Mouse (Mus musculus): ENCODE results near the gene Golgb1. TPM values are rescaled to one million over a fixed set of nuclear protein-coding genes. Genes with fewer than 3 reads are reported as not detected.

The Golgb1 gene
- total and polyA plus RNA-seq, 2 experiments from 2014 or later: 22.5 to 47.3 TPM

- DNase-seq (ENCODE audit: low spot score) (no peak), ATAC-seq (ENCODE audit: insufficient read depth, low read depth) (no peak)
- Histone ChIP-seq H3K4me3 (ENCODE audit: low read depth, low read length) (no peak overlapping the region), H3K4me1 (ENCODE audit: control insufficient read depth, insufficient read depth) (no peaks in the 10 kb centered on the region), H3K36me3 (replicated peaks; ENCODE audit: control insufficient read depth, insufficient read depth, low read length) (peaks cover 81% of the 10 kb centered on the region), H3K9me3 (replicated peaks; ENCODE audit: control insufficient read depth, low read length) (no peaks in the 10 kb centered on the region), H3K27ac (ENCODE audit: low read depth) (no peak overlapping the region), H3K9ac (replicated peaks; ENCODE audit: low read depth, low read length) (no peak overlapping the region), H3K4me2 (ENCODE audit: low read depth, low read length) (no peak overlapping the region), H3K27me3 (ENCODE audit: control insufficient read depth, insufficient read depth, low read length) (no peaks in the 10 kb centered on the region)
- TF ChIP-seq CTCF (IDR thresholded peaks at IDR 0.05; ENCODE audit: low read depth): no peak
- 95% methylated on average over 10 of the region's 10 CpGs for WGBS
Observed at GRCm38 (mm10) chr16:36918505-36918904, 43.6 kb downstream of the Golgb1 start.

- Histone ChIP-seq H3K4me3 (ENCODE audit: low read depth, low read length) (no peak overlapping the region), H3K27ac (ENCODE audit: low read depth) (no peak overlapping the region), H3K9ac (replicated peaks; ENCODE audit: low read depth, low read length) (no peak overlapping the region), H3K27me3 (ENCODE audit: control insufficient read depth, insufficient read depth, low read length) (no peaks in the 10 kb centered on the region), H3K4me1 (ENCODE audit: control insufficient read depth, insufficient read depth) (no peaks in the 10 kb centered on the region), H3K9me3 (replicated peaks; ENCODE audit: control insufficient read depth, low read length) (no peaks in the 10 kb centered on the region), H3K36me3 (replicated peaks; ENCODE audit: control insufficient read depth, insufficient read depth, low read length) (peaks cover 78% of the 10 kb centered on the region), H3K4me2 (ENCODE audit: low read depth, low read length) (no peak overlapping the region)
- TF ChIP-seq CTCF (IDR thresholded peaks at IDR 0.05; ENCODE audit: low read depth): no peak
- TF ChIP-seq EP300 (IDR thresholded peaks at IDR 0.05; ENCODE audit: low read depth): no peak
- 66% methylated on average over 3 of the region's 3 CpGs for WGBS
- ATAC-seq (ENCODE audit: insufficient read depth, low read depth) (no peak), DNase-seq (ENCODE audit: low spot score) (no peak)
Observed at GRCm38 (mm10) chr16:36920410-36920809, 45.5 kb downstream of the Golgb1 start.

GRCm38 (mm10) chr16:36921067-36921613, 46.2 kb downstream of the Golgb1 start:
- 90% methylated on average over 8 of the region's 8 CpGs for WGBS
- peaks cover 80% of the 10 kb centered on the region for H3K36me3 ChIP-seq (replicated peaks; ENCODE audit: control insufficient read depth, insufficient read depth, low read length)

GRCm38 (mm10) chr16:36921980-36922379, 47.0 kb downstream of the Golgb1 start:
- Histone ChIP-seq H3K4me2 (ENCODE audit: low read depth, low read length) (no peak overlapping the region), H3K36me3 (replicated peaks; ENCODE audit: control insufficient read depth, insufficient read depth, low read length) (peaks cover 80% of the 10 kb centered on the region), H3K27ac (ENCODE audit: low read depth) (no peak overlapping the region), H3K4me3 (ENCODE audit: low read depth, low read length) (no peak overlapping the region), H3K9ac (replicated peaks; ENCODE audit: low read depth, low read length) (no peak overlapping the region), H3K9me3 (replicated peaks; ENCODE audit: control insufficient read depth, low read length) (no peaks in the 10 kb centered on the region), H3K27me3 (ENCODE audit: control insufficient read depth, insufficient read depth, low read length) (no peaks in the 10 kb centered on the region), H3K4me1 (ENCODE audit: control insufficient read depth, insufficient read depth) (no peaks in the 10 kb centered on the region)
- no peak for TF ChIP-seq CTCF (IDR thresholded peaks at IDR 0.05; ENCODE audit: low read depth)
- TF ChIP-seq EP300 (IDR thresholded peaks at IDR 0.05; ENCODE audit: low read depth): no peak
- WGBS: 84% methylated on average over 6 of the region's 6 CpGs
- DNase-seq (ENCODE audit: low spot score) (no peak), ATAC-seq (ENCODE audit: insufficient read depth, low read depth) (no peak)

More at GRCm38 (mm10) chr16:36921067-36921613, 46.2 kb downstream of the Golgb1 start:
- Histone ChIP-seq H3K27ac (ENCODE audit: low read depth) (no peak overlapping the region), H3K27me3 (ENCODE audit: control insufficient read depth, insufficient read depth, low read length) (no peaks in the 10 kb centered on the region), H3K9me3 (replicated peaks; ENCODE audit: control insufficient read depth, low read length) (no peaks in the 10 kb centered on the region), H3K9ac (replicated peaks; ENCODE audit: low read depth, low read length) (no peak overlapping the region), H3K4me2 (ENCODE audit: low read depth, low read length) (no peak overlapping the region), H3K4me1 (ENCODE audit: control insufficient read depth, insufficient read depth) (no peaks in the 10 kb centered on the region), H3K4me3 (ENCODE audit: low read depth, low read length) (no peak overlapping the region)
- no peak for ATAC-seq (ENCODE audit: insufficient read depth, low read depth)
- DNase-seq (ENCODE audit: low spot score): no peak
- no peak for TF ChIP-seq CTCF (IDR thresholded peaks at IDR 0.05; ENCODE audit: low read depth)

GRCm38 (mm10) chr16:36924312-36924711, 49.4 kb downstream of the Golgb1 start:
- peaks cover 81% of the 10 kb centered on the region for H3K36me3 ChIP-seq (replicated peaks; ENCODE audit: control insufficient read depth, insufficient read depth, low read length)
- 92% methylated on average over 8 of the region's 8 CpGs for WGBS
- ATAC-seq (ENCODE audit: insufficient read depth, low read depth): no peak

GRCm38 (mm10) chr16:36925351-36925750, 50.4 kb downstream of the Golgb1 start:
- no peaks in the 10 kb centered on the region for H3K4me1 ChIP-seq (ENCODE audit: control insufficient read depth, insufficient read depth)
- H3K36me3 ChIP-seq (replicated peaks; ENCODE audit: control insufficient read depth, insufficient read depth, low read length): peaks cover 82% of the 10 kb centered on the region
- H3K4me3 ChIP-seq (ENCODE audit: low read depth, low read length): no peak overlapping the region
- no peaks in the 10 kb centered on the region for H3K9me3 ChIP-seq (replicated peaks; ENCODE audit: control insufficient read depth, low read length)
- H3K27me3 ChIP-seq (ENCODE audit: control insufficient read depth, insufficient read depth, low read length): no peaks in the 10 kb centered on the region
- ATAC-seq (ENCODE audit: insufficient read depth, low read depth) (no peak), DNase-seq (ENCODE audit: low spot score) (no peak)
- no peak overlapping the region for H3K4me2 ChIP-seq (ENCODE audit: low read depth, low read length)
- 78% methylated on average over 6 of the region's 6 CpGs for WGBS
- no peak overlapping the region for H3K27ac ChIP-seq (ENCODE audit: low read depth)
- no peak overlapping the region for H3K9ac ChIP-seq (replicated peaks; ENCODE audit: low read depth, low read length)
- no peak for TF ChIP-seq EP300 (IDR thresholded peaks at IDR 0.05; ENCODE audit: low read depth)
- TF ChIP-seq CTCF (IDR thresholded peaks at IDR 0.05; ENCODE audit: low read depth): no peak

More at GRCm38 (mm10) chr16:36924312-36924711, 49.4 kb downstream of the Golgb1 start:
- no peaks in the 10 kb centered on the region for H3K9me3 ChIP-seq (replicated peaks; ENCODE audit: control insufficient read depth, low read length)
- no peak for TF ChIP-seq EP300 (IDR thresholded peaks at IDR 0.05; ENCODE audit: low read depth)
- TF ChIP-seq CTCF (IDR thresholded peaks at IDR 0.05; ENCODE audit: low read depth): no peak
- H3K4me3 ChIP-seq (ENCODE audit: low read depth, low read length): no peak overlapping the region
- no peak overlapping the region for H3K27ac ChIP-seq (ENCODE audit: low read depth)
- DNase-seq (ENCODE audit: low spot score): no peak
- no peak overlapping the region for H3K9ac ChIP-seq (replicated peaks; ENCODE audit: low read depth, low read length)
- H3K4me2 ChIP-seq (ENCODE audit: low read depth, low read length): no peak overlapping the region
- H3K4me1 ChIP-seq (ENCODE audit: control insufficient read depth, insufficient read depth): no peaks in the 10 kb centered on the region
- H3K27me3 ChIP-seq (ENCODE audit: control insufficient read depth, insufficient read depth, low read length): no peaks in the 10 kb centered on the region

Data from heart, postnatal 0 days (tissue).